Mouse (Mus musculus): ENCODE data around the gene Nr1h2. TPM values are rescaled to one million over a fixed set of nuclear protein-coding genes. Genes with fewer than 3 reads are reported as not detected.

Nr1h2 gene
- polyA plus RNA-seq, 1 experiment from 2014 or later: 48.5 TPM

GRCm38 (mm10) chr7:44500046-44500445, 53.7 kb downstream of the Nr1h2 start:
- 55% methylated on average over 18 of the region's 20 CpGs for WGBS (ENCODE audit: insufficient replicate concordance)
- peaks cover 10% of the 10 kb centered on the region for H3K27me3 ChIP-seq (ENCODE audit: control insufficient read depth, insufficient read depth, low read length)
- H3K9me3 ChIP-seq (replicated peaks; ENCODE audit: control insufficient read depth, low read length): no peaks in the 10 kb centered on the region
- no peak overlapping the region for H3K9ac ChIP-seq (ENCODE audit: low read depth, low read length)
- H3K27ac ChIP-seq (ENCODE audit: low read depth, low read length): no peak overlapping the region
- H3K4me3 ChIP-seq (ENCODE audit: low read depth, low read length): no peak overlapping the region
- H3K36me3 ChIP-seq (ENCODE audit: control insufficient read depth, insufficient read depth, low read length): no peaks in the 10 kb centered on the region
- H3K4me1 ChIP-seq (ENCODE audit: control insufficient read depth, insufficient read depth, low read length): peaks cover 10% of the 10 kb centered on the region
- H3K4me2 ChIP-seq: no peak overlapping the region
- ATAC-seq (replicated peaks; ENCODE audit: insufficient number of reproducible peaks, low FRiP score, low TSS enrichment): no peak

Small RNA genes within 50 kb of the gene (microRNA-seq; reads per million reads assigned to microRNA genes)
- 0.61 reads per million for gene Mir7053 (ENCODE audit: borderline number of aligned reads)

Other genes starting within 250 kb of the Nr1h2 start
- gene Clec11a, start 247.0 kb downstream of the Nr1h2 start, polyA plus RNA-seq (2014; fragmentation: Nextera tagmentation; extraction: Ambion mirVana): 0.65 and 0.84 TPM in 2 replicates
- gene Shank1, start 243.7 kb downstream of the Nr1h2 start, polyA plus RNA-seq (2014; fragmentation: Nextera tagmentation; extraction: Ambion mirVana): 1.1 and 1.3 TPM in 2 replicates
- 0.32 and 0.59 TPM in 2 replicates for gene Syt3, start 169.8 kb downstream of the Nr1h2 start, polyA plus RNA-seq (2014; fragmentation: Nextera tagmentation; extraction: Ambion mirVana)
- gene 1700008O03Rik, start 168.1 kb downstream of the Nr1h2 start, polyA plus RNA-seq (2014; fragmentation: Nextera tagmentation; extraction: Ambion mirVana): 0.65 and 1.0 TPM in 2 replicates
- gene Lrrc4b, start 124.9 kb downstream of the Nr1h2 start, polyA plus RNA-seq (2014; fragmentation: Nextera tagmentation; extraction: Ambion mirVana): 2.4 and 3.5 TPM in 2 replicates
- gene Aspdh, start 88.6 kb downstream of the Nr1h2 start, polyA plus RNA-seq (2014; fragmentation: Nextera tagmentation; extraction: Ambion mirVana): 1.3 and 1.5 TPM in 2 replicates
- gene Josd2, start 86.0 kb downstream of the Nr1h2 start, polyA plus RNA-seq (2014; fragmentation: Nextera tagmentation; extraction: Ambion mirVana): 169 and 181 TPM in 2 replicates
- 75.1 and 87.1 TPM in 2 replicates for gene Emc10, start 57.4 kb downstream of the Nr1h2 start, polyA plus RNA-seq (2014; fragmentation: Nextera tagmentation; extraction: Ambion mirVana)
- 8.9 and 10.6 TPM in 2 replicates for gene Fam71e1, start 57.4 kb downstream of the Nr1h2 start, polyA plus RNA-seq (2014; fragmentation: Nextera tagmentation; extraction: Ambion mirVana)
- 0.37 and 0.47 TPM in 2 replicates for gene Mybpc2, start 29.3 kb downstream of the Nr1h2 start, polyA plus RNA-seq (2014; fragmentation: Nextera tagmentation; extraction: Ambion mirVana)
- gene Spib, start 21.9 kb downstream of the Nr1h2 start, polyA plus RNA-seq (2014; fragmentation: Nextera tagmentation; extraction: Ambion mirVana): not detected in 2 replicates
- gene Pold1, start 5.1 kb downstream of the Nr1h2 start, polyA plus RNA-seq (2014; fragmentation: Nextera tagmentation; extraction: Ambion mirVana): 40.1 and 43.1 TPM in 2 replicates
- 0.70 TPM in 1 of 2 replicates, not detected in the other for gene Napsa, start 18.4 kb upstream of the Nr1h2 start, polyA plus RNA-seq (2014; fragmentation: Nextera tagmentation; extraction: Ambion mirVana)
- 0.07 and 0.23 TPM in 2 replicates for gene Kcnc3, start 36.7 kb upstream of the Nr1h2 start, polyA plus RNA-seq (2014; fragmentation: Nextera tagmentation; extraction: Ambion mirVana)
- 0.31 and 0.56 TPM in 2 replicates for gene Myh14, start 116.9 kb upstream of the Nr1h2 start, polyA plus RNA-seq (2014; fragmentation: Nextera tagmentation; extraction: Ambion mirVana)
- gene Izumo2, start 154.8 kb upstream of the Nr1h2 start, polyA plus RNA-seq (2014; fragmentation: Nextera tagmentation; extraction: Ambion mirVana): not detected in 2 replicates
- gene Vrk3, start 194.5 kb upstream of the Nr1h2 start, polyA plus RNA-seq (2014; fragmentation: Nextera tagmentation; extraction: Ambion mirVana): 30.6 and 34.1 TPM in 2 replicates
- 0.58 and 1.2 TPM in 2 replicates for gene Zfp473, start 197.1 kb upstream of the Nr1h2 start, polyA plus RNA-seq (2014; fragmentation: Nextera tagmentation; extraction: Ambion mirVana)